8 mouse cellular contexts compared by ENCODE assay signal in the genomic region with DNA sequence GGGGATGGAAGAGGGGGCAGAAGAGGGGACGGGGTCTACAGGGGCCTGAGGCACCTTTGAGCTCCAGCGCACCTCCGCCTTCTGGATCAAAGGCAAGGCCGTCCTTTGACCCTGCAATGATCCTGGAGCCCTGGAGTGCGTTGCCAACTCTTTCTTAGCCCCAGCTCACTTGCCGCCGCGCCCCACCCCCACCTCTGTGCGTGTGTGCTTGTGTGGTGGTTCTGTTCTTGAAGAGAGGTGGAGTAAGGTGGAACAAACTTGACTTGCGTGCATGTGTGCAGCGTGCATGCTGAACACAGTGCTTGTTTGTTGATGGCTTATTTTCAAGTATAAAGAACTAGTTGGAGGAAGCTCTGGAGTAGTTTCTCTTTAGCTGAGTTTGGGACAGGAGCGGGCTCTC.
A peak's percentile ranks its signal among the peaks of the same experiment; 100 is the strongest.
DNase-seq lines count a peak whose midpoint lies in the region; ATAC-seq and TF ChIP-seq lines count a peak whose summit lies in the region.

No protein-coding gene starts in this region.

- DNase-seq in heart, postnatal 10 days: no peak
- peak; percentile 90 for DNase-seq in R1 (ENCODE audit: low read depth, low spot score)
- DNase-seq in naive thymus-derived CD4-positive, alpha-beta T cell, adult 2 months (ENCODE audit: low read depth): peak; percentile 83
- DNase-seq in right cerebral cortex, postnatal 36 days (ENCODE audit: low spot score in 2 of 2): no peak
- DNase-seq in cerebellum, adult 11 months: no peak
- DNase-seq in frontal cortex, postnatal 10 days (ENCODE audit: low spot score in 2 of 2): no peak

- TF ChIP-seq CTCF in intestine, postnatal 0 days (IDR thresholded peaks at IDR 0.05; ENCODE audit: low read depth): no peak

- H3K27me3 ChIP-seq in heart, embryonic 13.5 days (replicated peaks): no peaks in the 10 kb centered on the region
- no peaks in the 10 kb centered on the region for H3K27me3 ChIP-seq in intestine, postnatal 0 days (replicated peaks; ENCODE audit: control insufficient read depth, insufficient read depth, low read length)

- 34% methylated on average over 12 of the region's 12 CpGs for WGBS in heart, embryonic 13.5 days
- WGBS in intestine, postnatal 0 days: 15% methylated on average over 12 of the region's 12 CpGs

- H3K27ac ChIP-seq in heart, embryonic 13.5 days (replicated peaks): no peak overlapping the region
- 0 out of 2 replicates have a peak overlapping the region, but pooled peaks have one; percentile 36 for H3K27ac ChIP-seq in intestine, postnatal 0 days (ENCODE audit: low read depth, low read length)

- H3K36me3 ChIP-seq in heart, embryonic 13.5 days: 0 out of 2 replicates have a peak, but pooled peaks cover 10% of the 10 kb centered on the region
- H3K36me3 ChIP-seq in intestine, postnatal 0 days (ENCODE audit: control insufficient read depth, insufficient read depth): no peaks in the 10 kb centered on the region

- H3K9ac ChIP-seq in heart, embryonic 13.5 days: no peak overlapping the region
- H3K9ac ChIP-seq in intestine, postnatal 0 days (ENCODE audit: low read depth, low read length): no peak overlapping the region

- no peaks in the 10 kb centered on the region for H3K9me3 ChIP-seq in heart, embryonic 13.5 days
- H3K9me3 ChIP-seq in intestine, postnatal 0 days (ENCODE audit: control insufficient read depth): no peaks in the 10 kb centered on the region

- intact Hi-C loops in heart, postnatal 10 days (cut with DNase I): no loop called here

- H3K4me1 ChIP-seq in heart, embryonic 13.5 days: peaks cover 64% of the 10 kb centered on the region
- peaks cover 15% of the 10 kb centered on the region for H3K4me1 ChIP-seq in intestine, postnatal 0 days (replicated peaks; ENCODE audit: control insufficient read depth, insufficient read depth, low read length)

- ATAC-seq in heart, embryonic 13.5 days (ENCODE audit: extremely low read depth, insufficient number of reproducible peaks, low FRiP score, low TSS enrichment): no peak
- peak; percentile 63 for ATAC-seq in intestine, postnatal 0 days

- peak overlapping the region; percentile 41 for H3K4me2 ChIP-seq in heart, embryonic 13.5 days
- H3K4me2 ChIP-seq in intestine, postnatal 0 days (replicated peaks; ENCODE audit: low read depth): peak overlapping the region; percentile 42

- H3K4me3 ChIP-seq in heart, embryonic 13.5 days: no peak overlapping the region
- no peak overlapping the region for H3K4me3 ChIP-seq in intestine, postnatal 0 days (ENCODE audit: low read depth, low read length)

Comparison
In these comparisons a context has a peak if more than half of its experiments do, and no peak if none do; other contexts are left out.
1. DNase-seq: peak in R1 (single experiment) and naive thymus-derived CD4-positive, alpha-beta T cell, adult 2 months (single experiment); none in heart, postnatal 10 days (0 of 2), right cerebral cortex, postnatal 36 days (0 of 2), cerebellum, adult 11 months (single experiment) and frontal cortex, postnatal 10 days (0 of 2).